Mouse (Mus musculus) liver, embryonic 11.5 days (tissue): Measurements from ENCODE around the gene Bcl7a. TPM values are rescaled to one million over a fixed set of nuclear protein-coding genes. Genes with fewer than 3 reads are reported as not detected.

Source experiments
- ATAC-seq: fragments of 200-750 bp; cut with Nextera tagmentation; replicated peaks from 2 replicates; pipeline ENCODE4 v1.8.0; 2017; ENCODE audit warnings: moderate number of reproducible peaks, mild to moderate bottlenecking, moderate TSS enrichment, moderate library complexity; ENCODE audit not compliant: low FRiP score
- DNase-seq: peaks from one replicate; pipeline ENCODE4 v3.0.0-alpha.2; 2017; ENCODE audit warnings: low spot score
- H3K27ac ChIP-seq: fragments of 300-500 bp; sonication (generic); 2 replicates; pipeline ENCODE4 v1.5.1; 2014; ENCODE audit warnings: mild to moderate bottlenecking, low read depth, low read length, control low read depth
- H3K27me3 ChIP-seq: fragments of 300-500 bp; sonication (generic); replicated peaks from 2 replicates; pipeline ENCODE4 v1.6.1; 2014; ENCODE audit warnings: low read length, mixed read lengths; ENCODE audit not compliant: control insufficient read depth, insufficient read depth
- H3K36me3 ChIP-seq: fragments of 300-500 bp; sonication (generic); 2 replicates; pipeline ENCODE4 v1.6.1; 2014; ENCODE audit warnings: mild to moderate bottlenecking, low read length, moderate library complexity, mixed read lengths; ENCODE audit not compliant: control insufficient read depth, insufficient read depth
- H3K4me1 ChIP-seq: fragments of 300-500 bp; sonication (generic); replicated peaks from 2 replicates; pipeline ENCODE4 v1.6.1; 2014; ENCODE audit warnings: low read length, mixed read lengths; ENCODE audit not compliant: control insufficient read depth, insufficient read depth
- H3K4me2 ChIP-seq: fragments of 300-500 bp; sonication (generic); 2 replicates; pipeline ENCODE4 v1.6.1; 2014; ENCODE audit warnings: mild to moderate bottlenecking, control low read depth, moderate library complexity
- H3K4me3 ChIP-seq: fragments of 300-500 bp; sonication (generic); 2 replicates; pipeline ENCODE4 v1.5.1; 2014; ENCODE audit warnings: low read depth, low read length, control low read depth
- H3K9ac ChIP-seq: fragments of 300-500 bp; sonication (generic); 2 replicates; pipeline ENCODE4 v1.6.1; 2014; ENCODE audit warnings: low read depth, low read length, control low read depth
- H3K9me3 ChIP-seq: fragments of 300-500 bp; sonication (generic); 2 replicates; pipeline ENCODE4 v1.6.1; 2016; ENCODE audit warnings: low read length, inconsistent platforms, mixed read lengths; ENCODE audit not compliant: control insufficient read depth
- WGBS: fragments of 180-500 bp; shearing (Covaris S2); extraction: QIAGEN DNeasy Blood & Tissue Kit; methylation state at CpG from one replicate; pipeline ENCODE4 v1.1.7; 2014; 5-methylcytosine and 5-hydroxymethylcytosine counted together
- polyA plus RNA-seq: library from polyadenylated mRNA; unstranded; fragments of >200 nt; fragmentation: Nextera tagmentation; extraction: Ambion mirVana; gene quantifications from 2 replicates; pipeline ENCODE4 v1.2.1, GENCODE M21; 2014

The Bcl7a gene
- polyA plus RNA-seq: 18.2 and 21.1 TPM in 2 replicates

- peak within 1 kb of the TSS; percentile 97 for H3K27ac ChIP-seq
- H3K4me3 ChIP-seq: peak within 1 kb of the TSS; percentile 97
- under 1% methylated on average over 68 of the region's 69 CpGs for WGBS
- H3K27me3 ChIP-seq: no peaks in the 10 kb centered on the region
- H3K4me2 ChIP-seq: peak within 1 kb of the TSS; percentile 97
- H3K9ac ChIP-seq: peak within 1 kb of the TSS; percentile 97
- H3K9me3 ChIP-seq: no peaks in the 10 kb centered on the region
- peak; percentile 88 for ATAC-seq
- H3K4me1 ChIP-seq: peaks cover 18% of the 10 kb centered on the region
- no peaks in the 10 kb centered on the region for H3K36me3 ChIP-seq
- peak; percentile 90 for DNase-seq
These were observed at the start of gene Bcl7a for GRCm38 (mm10) chr5:123343707-123344627. TSS of gene Bcl7a (plus strand) at chr5:123343834.

- no peaks in the 10 kb centered on the region for H3K4me1 ChIP-seq
- H3K4me2 ChIP-seq: no peak overlapping the region
- WGBS: 87% methylated on average over 9 of the region's 9 CpGs
- H3K27me3 ChIP-seq: no peaks in the 10 kb centered on the region
- ATAC-seq: no peak
- H3K36me3 ChIP-seq: no peaks in the 10 kb centered on the region
- no peak overlapping the region for H3K9ac ChIP-seq
- H3K4me3 ChIP-seq: no peak overlapping the region
- H3K27ac ChIP-seq: no peak overlapping the region
- DNase-seq: no peak
- no peaks in the 10 kb centered on the region for H3K9me3 ChIP-seq
These were observed 49.0 kb upstream of the Bcl7a start for GRCm38 (mm10) chr5:123294653-123295052.

- Histone ChIP-seq H3K9ac (no peak overlapping the region), H3K4me3 (no peak overlapping the region), H3K9me3 (no peaks in the 10 kb centered on the region), H3K4me1 (no peaks in the 10 kb centered on the region), H3K27ac (no peak overlapping the region), H3K36me3 (no peaks in the 10 kb centered on the region), H3K27me3 (no peaks in the 10 kb centered on the region), H3K4me2 (no peak overlapping the region)
- ATAC-seq (no peak), DNase-seq (no peak)
- WGBS: 65% methylated on average over 12 of the region's 12 CpGs
These were observed 47.3 kb upstream of the Bcl7a start for GRCm38 (mm10) chr5:123296224-123296806.

- Histone ChIP-seq H3K9ac (no peak overlapping the region), H3K4me3 (no peak overlapping the region), H3K9me3 (no peaks in the 10 kb centered on the region), H3K27ac (no peak overlapping the region), H3K4me2 (no peak overlapping the region), H3K36me3 (no peaks in the 10 kb centered on the region), H3K4me1 (no peaks in the 10 kb centered on the region), H3K27me3 (no peaks in the 10 kb centered on the region)
- ATAC-seq (no peak), DNase-seq (no peak)
- 59% methylated on average over 23 of the region's 23 CpGs for WGBS
These were observed 46.5 kb upstream of the Bcl7a start for GRCm38 (mm10) chr5:123296972-123297754.

GRCm38 (mm10) chr5:123297830-123298229 lies 45.8 kb upstream of the Bcl7a start:
- Histone ChIP-seq H3K4me2 (no peak overlapping the region), H3K9ac (no peak overlapping the region), H3K27me3 (no peaks in the 10 kb centered on the region), H3K4me1 (no peaks in the 10 kb centered on the region), H3K4me3 (no peak overlapping the region), H3K36me3 (no peaks in the 10 kb centered on the region), H3K27ac (no peak overlapping the region), H3K9me3 (no peaks in the 10 kb centered on the region)
- no peak for ATAC-seq
- WGBS: 80% methylated on average over 7 of the region's 7 CpGs
- no peak for DNase-seq

GRCm38 (mm10) chr5:123298526-123298925 lies 45.1 kb upstream of the Bcl7a start:
- no peaks in the 10 kb centered on the region for H3K4me1 ChIP-seq
- ATAC-seq: no peak
- H3K27ac ChIP-seq: no peak overlapping the region
- no peaks in the 10 kb centered on the region for H3K36me3 ChIP-seq
- 80% methylated on average over 6 of the region's 6 CpGs for WGBS
- H3K9ac ChIP-seq: no peak overlapping the region
- no peak overlapping the region for H3K4me2 ChIP-seq
- no peak for DNase-seq
- no peaks in the 10 kb centered on the region for H3K27me3 ChIP-seq
- H3K4me3 ChIP-seq: no peak overlapping the region
- no peaks in the 10 kb centered on the region for H3K9me3 ChIP-seq

- Histone ChIP-seq H3K36me3 (no peaks in the 10 kb centered on the region), H3K4me3 (no peak overlapping the region), H3K4me1 (no peaks in the 10 kb centered on the region), H3K9me3 (no peaks in the 10 kb centered on the region), H3K27me3 (no peaks in the 10 kb centered on the region), H3K9ac (no peak overlapping the region), H3K4me2 (no peak overlapping the region), H3K27ac (no peak overlapping the region)
- WGBS: 78% methylated on average over 8 of the region's 8 CpGs
- ATAC-seq (no peak), DNase-seq (no peak)
These were observed 43.1 kb upstream of the Bcl7a start for GRCm38 (mm10) chr5:123300496-123301034.

GRCm38 (mm10) chr5:123301780-123302521 lies 41.7 kb upstream of the Bcl7a start:
- H3K9ac ChIP-seq: no peak overlapping the region
- no peak overlapping the region for H3K4me2 ChIP-seq
- no peak for ATAC-seq
- H3K9me3 ChIP-seq: no peaks in the 10 kb centered on the region
- no peak overlapping the region for H3K27ac ChIP-seq
- H3K36me3 ChIP-seq: no peaks in the 10 kb centered on the region
- no peak overlapping the region for H3K4me3 ChIP-seq
- H3K27me3 ChIP-seq: no peaks in the 10 kb centered on the region
- WGBS: 83% methylated on average over 20 of the region's 20 CpGs
- DNase-seq: no peak
- no peaks in the 10 kb centered on the region for H3K4me1 ChIP-seq
